Mouse (Mus musculus): ENCODE measurements around the gene Gm8180. TPM values are rescaled to one million over a fixed set of nuclear protein-coding genes. Genes with fewer than 3 reads are reported as not detected.

Gm8180 gene
- polyA plus RNA-seq (2017; shearing (Covaris generic)) = not detected

DNA sequence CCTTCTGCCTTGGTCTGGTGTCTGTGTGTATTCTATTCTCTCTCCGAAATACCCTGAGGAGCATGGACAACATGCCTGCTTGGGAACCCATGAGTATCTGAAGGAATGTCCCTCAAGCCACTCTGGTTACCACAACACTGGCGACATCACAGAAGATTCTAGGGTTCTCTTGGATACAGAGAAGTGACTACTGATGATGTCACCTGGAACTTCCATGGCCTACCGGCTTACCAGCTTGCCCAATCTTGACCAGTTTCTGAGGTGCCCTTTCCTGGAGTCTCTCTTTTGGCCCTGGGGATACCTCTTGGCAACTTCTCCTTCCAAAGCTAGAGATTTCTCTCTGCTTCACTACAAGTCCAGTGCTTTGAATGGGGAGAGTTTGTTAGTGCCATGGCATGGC, at the start of gene Gm8180:
Gene Gm8180, minus strand, starts transcription at position 101 of the 400 bp plus-strand sequence.

DNA sequence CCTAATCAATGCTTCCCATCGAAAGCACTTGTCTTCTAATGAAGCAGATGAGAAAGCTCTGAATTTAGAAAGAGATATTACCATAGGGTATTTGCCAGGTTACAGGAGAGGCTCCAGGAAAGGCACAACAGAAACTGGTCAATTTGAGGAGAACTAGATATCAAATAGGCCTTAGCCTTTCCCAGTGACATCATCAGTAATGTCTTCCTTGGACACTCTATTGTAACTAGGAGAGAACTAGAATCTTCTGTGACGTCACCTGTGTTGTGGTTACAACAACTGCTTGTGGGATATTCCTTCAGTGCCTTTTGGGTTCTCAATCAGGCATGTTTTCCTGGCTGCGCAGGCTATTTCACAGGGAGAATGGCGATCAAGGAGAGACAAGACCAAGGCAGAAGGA, 37.0 kb downstream of the Gm8180 start, which contains the start of gene Gm6526:
Gene Gm6526, plus strand, starts transcription at position 301 of the 400 bp plus-strand sequence.

Other genes starting within 250 kb of the Gm8180 start
- not detected for gene Gm5799, start 241.2 kb downstream of the Gm8180 start, polyA plus RNA-seq (2017; shearing (Covaris generic))
- not detected for gene Gm17654, start 205.6 kb downstream of the Gm8180 start, polyA plus RNA-seq (2017; shearing (Covaris generic))
- not detected for gene Gm10375, start 176.7 kb downstream of the Gm8180 start, polyA plus RNA-seq (2017; shearing (Covaris generic))
- gene Gm8165, start 107.5 kb downstream of the Gm8180 start, polyA plus RNA-seq (2017; shearing (Covaris generic)) = not detected
- 2.0 TPM for gene Gm7324, start 86.9 kb downstream of the Gm8180 start, polyA plus RNA-seq (2017; shearing (Covaris generic))
- not detected for gene Gm16506, start 57.3 kb downstream of the Gm8180 start, polyA plus RNA-seq (2017; shearing (Covaris generic))
- not detected for gene Gm6526, start 36.9 kb downstream of the Gm8180 start, polyA plus RNA-seq (2017; shearing (Covaris generic))
- not detected for gene Ear1, start 90.8 kb upstream of the Gm8180 start, polyA plus RNA-seq (2017; shearing (Covaris generic))
- gene Ear10, start 138.8 kb upstream of the Gm8180 start, polyA plus RNA-seq (2017; shearing (Covaris generic)) = not detected
- not detected for gene Gm8113, start 140.6 kb upstream of the Gm8180 start, polyA plus RNA-seq (2017; shearing (Covaris generic))
- gene Ang5, start 172.3 kb upstream of the Gm8180 start, polyA plus RNA-seq (2017; shearing (Covaris generic)) = not detected
- gene Ang6, start 217.5 kb upstream of the Gm8180 start, polyA plus RNA-seq (2017; shearing (Covaris generic)) = not detected